Mouse (Mus musculus) heart, adult 2 months (tissue): ENCODE measurements around the gene Rps6kb2.

Source experiments
- CTCF ChIP-seq: fragments of 200-600 bp; IDR thresholded peaks from 2 replicates; pipeline ENCODE4 v1.8.1; 2022; ENCODE audit warnings: antibody characterized with exemption, mild to moderate bottlenecking, moderate library complexity
- POLR2A ChIP-seq: fragments of 200-500 bp; IDR thresholded peaks from 2 replicates; pipeline ENCODE4 v1.6.1; 2011; ENCODE audit warnings: mild to moderate bottlenecking, low read depth, low read length, control low read depth; ENCODE audit not compliant: insufficient read depth

GRCm38 (mm10) chr19:4164721-4165120 is 1.6 kb upstream of the Rps6kb2 start:
- no peak for TF ChIP-seq CTCF
- no peak for TF ChIP-seq POLR2A
